Mouse (Mus musculus): Measurements from ENCODE around the gene Slc9a3r1. TPM values are rescaled to one million over a fixed set of nuclear protein-coding genes. Genes with fewer than 3 reads are reported as not detected.
A peak's percentile ranks its signal among the peaks of the same experiment; 100 is the strongest.

The Slc9a3r1 gene
- total and polyA plus RNA-seq, 2 experiments from 2014 or later, result 53.3 to 65.4 TPM

- no peak for TF ChIP-seq CTCF (IDR thresholded peaks at IDR 0.05)
- H3K27ac ChIP-seq (ENCODE audit: low read depth, low read length), result no peak overlapping the region
- no peak overlapping the region for H3K4me2 ChIP-seq (ENCODE audit: low read depth, low read length, poor library complexity, severe bottlenecking)
- H3K9ac ChIP-seq (replicated peaks; ENCODE audit: low read length, poor library complexity, severe bottlenecking), result peak overlapping the region; percentile 33; the same call in 1 of the 2 replicates
- no peaks in the 10 kb centered on the region for H3K27me3 ChIP-seq (ENCODE audit: insufficient read depth, low read length)
- no peaks in the 10 kb centered on the region for H3K36me3 ChIP-seq (ENCODE audit: insufficient read depth, low read length)
- ATAC-seq (ENCODE audit: low FRiP score) (no peak), DNase-seq (ENCODE audit: low spot score) (no peak)
- H3K4me3 ChIP-seq (ENCODE audit: low read depth, low read length), result no peak overlapping the region
- H3K4me1 ChIP-seq (ENCODE audit: insufficient read depth, low read length), result peaks cover 17% of the 10 kb centered on the region
- no peaks in the 10 kb centered on the region for H3K9me3 ChIP-seq (ENCODE audit: low read length)
- WGBS, result 38% methylated on average over 12 of the region's 12 CpGs
Observed at GRCm38 (mm10) chr11:115227640-115228039, 64.5 kb downstream of the Slc9a3r1 start.

- no peak for ATAC-seq (ENCODE audit: low FRiP score)
- DNase-seq (ENCODE audit: low spot score), result no peak
Observed at GRCm38 (mm10) chr11:115228430-115228829, 65.3 kb downstream of the Slc9a3r1 start.

GRCm38 (mm10) chr11:115229021-115229930 is 66.1 kb downstream of the Slc9a3r1 start:
- H3K4me3 ChIP-seq (ENCODE audit: low read depth, low read length), result no peak overlapping the region
- H3K9me3 ChIP-seq (ENCODE audit: low read length), result no peaks in the 10 kb centered on the region
- H3K4me2 ChIP-seq (ENCODE audit: low read depth, low read length, poor library complexity, severe bottlenecking), result no peak overlapping the region
- no peaks in the 10 kb centered on the region for H3K27me3 ChIP-seq (ENCODE audit: insufficient read depth, low read length)
- WGBS, result 49% methylated on average over 15 of the region's 15 CpGs
- H3K4me1 ChIP-seq (ENCODE audit: insufficient read depth, low read length), result peaks cover 20% of the 10 kb centered on the region
- DNase-seq (ENCODE audit: low spot score) (no peak), ATAC-seq (ENCODE audit: low FRiP score) (no peak)
- no peaks in the 10 kb centered on the region for H3K36me3 ChIP-seq (ENCODE audit: insufficient read depth, low read length)
- no peak for TF ChIP-seq CTCF (IDR thresholded peaks at IDR 0.05)
- no peak overlapping the region for H3K27ac ChIP-seq (ENCODE audit: low read depth, low read length)
- H3K9ac ChIP-seq (replicated peaks; ENCODE audit: low read length, poor library complexity, severe bottlenecking), result no peak overlapping the region

More at GRCm38 (mm10) chr11:115228430-115228829, 65.3 kb downstream of the Slc9a3r1 start:
- no peak for TF ChIP-seq CTCF (IDR thresholded peaks at IDR 0.05)
- no peaks in the 10 kb centered on the region for H3K36me3 ChIP-seq (ENCODE audit: insufficient read depth, low read length)
- no peak overlapping the region for H3K9ac ChIP-seq (replicated peaks; ENCODE audit: low read length, poor library complexity, severe bottlenecking)
- H3K4me3 ChIP-seq (ENCODE audit: low read depth, low read length), result no peak overlapping the region
- no peaks in the 10 kb centered on the region for H3K27me3 ChIP-seq (ENCODE audit: insufficient read depth, low read length)
- WGBS, result 71% methylated on average over 7 of the region's 7 CpGs
- no peak overlapping the region for H3K27ac ChIP-seq (ENCODE audit: low read depth, low read length)
- H3K9me3 ChIP-seq (ENCODE audit: low read length), result no peaks in the 10 kb centered on the region
- H3K4me2 ChIP-seq (ENCODE audit: low read depth, low read length, poor library complexity, severe bottlenecking), result no peak overlapping the region
- H3K4me1 ChIP-seq (ENCODE audit: insufficient read depth, low read length), result peaks cover 18% of the 10 kb centered on the region

Other genes starting within 250 kb of the Slc9a3r1 start
- gene Cd300lb, start 229.0 kb upstream of the Slc9a3r1 start, total RNA-seq (2014; rRNA removed), result 0.05 and 0.24 TPM in 2 replicates
- 0.05 TPM in 1 of 2 replicates, not detected in the other for gene Cd300lb, start 229.0 kb upstream of the Slc9a3r1 start, polyA plus RNA-seq (2015; fragmentation: Nextera tagmentation; extraction: Ambion mirVana)
- gene Cd300c, start 194.2 kb upstream of the Slc9a3r1 start, total RNA-seq (2014; rRNA removed), result not detected in 2 replicates
- gene Cd300c, start 194.2 kb upstream of the Slc9a3r1 start, polyA plus RNA-seq (2015; fragmentation: Nextera tagmentation; extraction: Ambion mirVana), result not detected in 2 replicates
- not detected in 2 replicates for gene Cd300ld, start 173.4 kb upstream of the Slc9a3r1 start, total RNA-seq (2014; rRNA removed)
- gene Cd300ld, start 173.4 kb upstream of the Slc9a3r1 start, polyA plus RNA-seq (2015; fragmentation: Nextera tagmentation; extraction: Ambion mirVana), result 0.10 TPM in 1 of 2 replicates, not detected in the other
- 0.66 and 0.77 TPM in 2 replicates for gene Cd300c2, start 161.5 kb upstream of the Slc9a3r1 start, total RNA-seq (2014; rRNA removed)
- gene Cd300c2, start 161.5 kb upstream of the Slc9a3r1 start, polyA plus RNA-seq (2015; fragmentation: Nextera tagmentation; extraction: Ambion mirVana), result 1.5 and 1.9 TPM in 2 replicates
- not detected in 2 replicates for gene Cd300ld2, start 147.1 kb upstream of the Slc9a3r1 start, total RNA-seq (2014; rRNA removed)
- not detected in 2 replicates for gene Cd300ld2, start 147.1 kb upstream of the Slc9a3r1 start, polyA plus RNA-seq (2015; fragmentation: Nextera tagmentation; extraction: Ambion mirVana)
- not detected in 2 replicates for gene Cd300ld4, start 136.3 kb upstream of the Slc9a3r1 start, total RNA-seq (2014; rRNA removed)
- gene Cd300ld4, start 136.3 kb upstream of the Slc9a3r1 start, polyA plus RNA-seq (2015; fragmentation: Nextera tagmentation; extraction: Ambion mirVana), result not detected in 2 replicates
- 0.82 TPM in 1 of 2 replicates, not detected in the other for gene Cd300ld5, start 125.6 kb upstream of the Slc9a3r1 start, total RNA-seq (2014; rRNA removed)
- gene Cd300ld5, start 125.6 kb upstream of the Slc9a3r1 start, polyA plus RNA-seq (2015; fragmentation: Nextera tagmentation; extraction: Ambion mirVana), result not detected in 2 replicates
- 0.82 TPM in 1 of 2 replicates, not detected in the other for gene Cd300ld3, start 114.9 kb upstream of the Slc9a3r1 start, total RNA-seq (2014; rRNA removed)
- gene Cd300ld3, start 114.9 kb upstream of the Slc9a3r1 start, polyA plus RNA-seq (2015; fragmentation: Nextera tagmentation; extraction: Ambion mirVana), result not detected in 2 replicates
- 0.19 TPM in 1 of 2 replicates, not detected in the other for gene Cd300e, start 101.2 kb upstream of the Slc9a3r1 start, total RNA-seq (2014; rRNA removed)
- 0.10 and 0.12 TPM in 2 replicates for gene Cd300e, start 101.2 kb upstream of the Slc9a3r1 start, polyA plus RNA-seq (2015; fragmentation: Nextera tagmentation; extraction: Ambion mirVana)
- gene Rab37, start 71.9 kb upstream of the Slc9a3r1 start, total RNA-seq (2014; rRNA removed), result 0.57 and 0.93 TPM in 2 replicates
- 0.67 and 0.90 TPM in 2 replicates for gene Rab37, start 71.9 kb upstream of the Slc9a3r1 start, polyA plus RNA-seq (2015; fragmentation: Nextera tagmentation; extraction: Ambion mirVana)
- gene Cd300lf, start 29.3 kb upstream of the Slc9a3r1 start, total RNA-seq (2014; rRNA removed), result 0.16 and 0.42 TPM in 2 replicates
- gene Cd300lf, start 29.3 kb upstream of the Slc9a3r1 start, polyA plus RNA-seq (2015; fragmentation: Nextera tagmentation; extraction: Ambion mirVana), result 0.09 and 0.10 TPM in 2 replicates
- 7.8 and 8.5 TPM in 2 replicates for gene Tmem104, start 24.1 kb downstream of the Slc9a3r1 start, total RNA-seq (2014; rRNA removed)
- 12.2 and 12.9 TPM in 2 replicates for gene Tmem104, start 24.1 kb downstream of the Slc9a3r1 start, polyA plus RNA-seq (2015; fragmentation: Nextera tagmentation; extraction: Ambion mirVana)
- gene Nat9, start 24.5 kb downstream of the Slc9a3r1 start, total RNA-seq (2014; rRNA removed), result 13.0 and 19.3 TPM in 2 replicates
- gene Nat9, start 24.5 kb downstream of the Slc9a3r1 start, polyA plus RNA-seq (2015; fragmentation: Nextera tagmentation; extraction: Ambion mirVana), result 17.5 and 20.1 TPM in 2 replicates
- 2.9 and 4.1 TPM in 2 replicates for gene Grin2c, start 103.9 kb downstream of the Slc9a3r1 start, total RNA-seq (2014; rRNA removed)
- gene Grin2c, start 103.9 kb downstream of the Slc9a3r1 start, polyA plus RNA-seq (2015; fragmentation: Nextera tagmentation; extraction: Ambion mirVana), result 0.59 and 0.75 TPM in 2 replicates
- 17.7 and 18.8 TPM in 2 replicates for gene Fdxr, start 113.7 kb downstream of the Slc9a3r1 start, total RNA-seq (2014; rRNA removed)
- 14.8 and 16.7 TPM in 2 replicates for gene Fdxr, start 113.7 kb downstream of the Slc9a3r1 start, polyA plus RNA-seq (2015; fragmentation: Nextera tagmentation; extraction: Ambion mirVana)
- gene Fads6, start 134.3 kb downstream of the Slc9a3r1 start, total RNA-seq (2014; rRNA removed), result 10.2 and 10.6 TPM in 2 replicates
- gene Fads6, start 134.3 kb downstream of the Slc9a3r1 start, polyA plus RNA-seq (2015; fragmentation: Nextera tagmentation; extraction: Ambion mirVana), result 1.4 and 1.6 TPM in 2 replicates
- gene Otop2, start 143.8 kb downstream of the Slc9a3r1 start, total RNA-seq (2014; rRNA removed), result 0.05 and 1.5 TPM in 2 replicates
- 0.15 and 0.22 TPM in 2 replicates for gene Otop2, start 143.8 kb downstream of the Slc9a3r1 start, polyA plus RNA-seq (2015; fragmentation: Nextera tagmentation; extraction: Ambion mirVana)
- gene Ush1g, start 158.7 kb downstream of the Slc9a3r1 start, total RNA-seq (2014; rRNA removed), result 0.14 TPM in 1 of 2 replicates, not detected in the other
- gene Ush1g, start 158.7 kb downstream of the Slc9a3r1 start, polyA plus RNA-seq (2015; fragmentation: Nextera tagmentation; extraction: Ambion mirVana), result 0.21 and 0.32 TPM in 2 replicates
- gene Otop3, start 171.4 kb downstream of the Slc9a3r1 start, total RNA-seq (2014; rRNA removed), result 2.1 and 3.7 TPM in 2 replicates
- 1.8 and 2.1 TPM in 2 replicates for gene Otop3, start 171.4 kb downstream of the Slc9a3r1 start, polyA plus RNA-seq (2015; fragmentation: Nextera tagmentation; extraction: Ambion mirVana)
- gene Hid1, start 204.4 kb downstream of the Slc9a3r1 start, total RNA-seq (2014; rRNA removed), result 96.0 and 106 TPM in 2 replicates
- gene Hid1, start 204.4 kb downstream of the Slc9a3r1 start, polyA plus RNA-seq (2015; fragmentation: Nextera tagmentation; extraction: Ambion mirVana), result 65.6 TPM in 2 replicates
- 66.0 and 68.8 TPM in 2 replicates for gene Cdr2l, start 218.6 kb downstream of the Slc9a3r1 start, total RNA-seq (2014; rRNA removed)
- 16.0 and 17.2 TPM in 2 replicates for gene Cdr2l, start 218.6 kb downstream of the Slc9a3r1 start, polyA plus RNA-seq (2015; fragmentation: Nextera tagmentation; extraction: Ambion mirVana)
- 69.2 and 78.1 TPM in 2 replicates for gene Mrpl58, start 240.4 kb downstream of the Slc9a3r1 start, total RNA-seq (2014; rRNA removed)
- 187 and 201 TPM in 2 replicates for gene Mrpl58, start 240.4 kb downstream of the Slc9a3r1 start, polyA plus RNA-seq (2015; fragmentation: Nextera tagmentation; extraction: Ambion mirVana)

Data from midbrain, postnatal 0 days (tissue).